Comparison of ENCODE assay signal across 8 mouse cellular contexts in the genomic region with DNA sequence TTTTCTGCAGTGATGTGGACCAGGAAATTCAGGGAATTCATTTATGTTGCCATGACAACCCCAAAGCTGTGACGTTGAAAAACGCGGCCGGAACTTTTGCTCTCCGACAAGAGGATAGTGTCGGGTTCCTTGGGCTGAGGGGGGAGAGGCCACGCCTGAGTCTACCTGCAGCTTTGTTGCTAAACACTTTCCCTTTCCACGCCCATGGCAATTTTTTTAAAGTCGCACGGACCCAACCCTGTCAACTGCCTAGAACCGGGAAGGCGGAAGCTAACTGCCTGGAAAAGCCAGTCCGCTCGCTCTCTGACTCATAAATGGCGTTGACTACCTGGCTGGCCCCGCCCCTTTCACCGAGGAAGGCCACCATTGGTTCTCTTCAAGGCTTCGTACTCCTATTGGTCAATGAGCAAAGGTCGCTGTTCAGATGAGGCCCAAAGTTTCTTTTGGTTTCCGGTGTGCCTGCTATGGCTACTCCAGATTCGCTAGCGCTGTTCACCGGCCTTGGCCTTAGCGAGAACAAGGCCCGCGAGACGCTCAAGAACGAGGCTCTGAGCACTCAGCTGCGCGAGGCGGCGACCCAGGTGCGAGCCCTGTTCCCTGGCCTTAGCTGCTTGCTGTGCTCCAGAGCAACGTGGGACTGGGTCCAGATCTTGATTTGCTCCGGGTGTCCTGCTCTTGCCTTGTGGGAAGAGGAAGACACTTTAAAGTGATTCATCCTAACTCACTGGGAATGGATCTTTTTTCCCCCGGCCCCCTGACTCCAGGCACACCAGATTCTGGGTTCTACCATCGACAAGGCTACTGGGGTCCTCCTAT. TPM values are rescaled to one million over a fixed set of nuclear protein-coding genes. Genes with fewer than 3 reads are reported as not detected.
A peak's percentile ranks its signal among the peaks of the same experiment; 100 is the strongest.
DNase-seq lines count a peak whose midpoint lies in the region; ATAC-seq lines count a peak whose summit lies in the region.

A gene (plus strand): TSS at position 88 of the 816 bp plus-strand sequence.

- peak; percentile 92 to 93 for DNase-seq in B cell, adult 2 months
- DNase-seq in brain, adult 2 months (ENCODE audit: low read depth, low spot score) = peak; percentile 98
- DNase-seq in heart, embryonic 10.5 days (ENCODE audit: low spot score) = peak; percentile 99
- DNase-seq in liver = peak; percentile 96
- peak; percentile 93 to 95 for DNase-seq in spleen, postnatal 4 days (ENCODE audit: low spot score in 2 of 2)

- peak within 1 kb of the TSS; percentile 73 for H3K4me2 ChIP-seq in kidney, embryonic 15.5 days

- peaks cover 22% of the 10 kb centered on the region for H3K4me1 ChIP-seq in heart, embryonic 10.5 days
- H3K4me1 ChIP-seq in kidney, embryonic 15.5 days = peaks cover 16% of the 10 kb centered on the region

- WGBS in heart, embryonic 10.5 days = 1% methylated on average over 37 of the region's 37 CpGs
- under 1% methylated on average over 37 of the region's 37 CpGs for whole genome bisulfite sequencing in kidney, embryonic 15.5 days

- ATAC-seq in erythroblast, adult 5-6 weeks (replicated peaks; ENCODE audit: low FRiP score, poor library complexity, severe bottlenecking) = peak; percentile 97
- peak; percentile 98 for ATAC-seq in kidney, embryonic 15.5 days (replicated peaks; ENCODE audit: low FRiP score)
- ATAC-seq in monocyte, adult 5-6 weeks (replicated peaks; ENCODE audit: insufficient number of reproducible peaks, low FRiP score, low TSS enrichment, poor library complexity, severe bottlenecking) = peak; percentile 98

- peak within 1 kb of the TSS; percentile 88 for H3K27ac ChIP-seq in heart, embryonic 10.5 days
- H3K27ac ChIP-seq in kidney, embryonic 15.5 days = peak within 1 kb of the TSS; percentile 91

- peak within 1 kb of the TSS; percentile 89 for H3K4me3 ChIP-seq in heart, embryonic 10.5 days
- peak within 1 kb of the TSS; percentile 76 for H3K4me3 ChIP-seq in kidney, embryonic 15.5 days (replicated peaks)

- peaks cover 45% of the 10 kb centered on the region for H3K36me3 ChIP-seq in heart, embryonic 10.5 days
- H3K36me3 ChIP-seq in kidney, embryonic 15.5 days = peaks cover 47% of the 10 kb centered on the region

- no peaks in the 10 kb centered on the region for H3K27me3 ChIP-seq in heart, embryonic 10.5 days (ENCODE audit: insufficient read depth, poor library complexity, severe bottlenecking)
- no peaks in the 10 kb centered on the region for H3K27me3 ChIP-seq in kidney, embryonic 15.5 days

- H3K9ac ChIP-seq in kidney, embryonic 15.5 days = peak within 1 kb of the TSS; percentile 68

- no peaks in the 10 kb centered on the region for H3K9me3 ChIP-seq in heart, embryonic 10.5 days
- no peaks in the 10 kb centered on the region for H3K9me3 ChIP-seq in kidney, embryonic 15.5 days (replicated peaks)

RNA-seq across cellular contexts. Expression of the gene that starts here (rescaled TPM):
- total RNA-seq in erythroblast, adult 5-6 weeks (2015; ENCODE audit: low replicate concordance) = 18.6 and 69.2 TPM in 2 replicates
- 54.2 and 64.6 TPM in 2 replicates for total RNA-seq in erythroblast, adult 5-6 weeks (2017; ENCODE audit: low replicate concordance)
- 83.2 and 95.8 TPM in 2 replicates for polyA plus RNA-seq in heart, embryonic 10.5 days (2016; fragmentation: Nextera tagmentation; extraction: Ambion mirVana)
- polyA plus RNA-seq in kidney, embryonic 15.5 days (2015; fragmentation: Nextera tagmentation; extraction: Ambion mirVana) = 105 and 111 TPM in 2 replicates
- total RNA-seq in monocyte, adult 5-6 weeks (2017) = 129 to 159 TPM (median 133 TPM) in 3 replicates

Comparison
In these comparisons a context has a peak if more than half of its experiments do, and no peak if none do; other contexts are left out.
1. Peak in every context shown above with its lines: DNase-seq, ATAC-seq, H3K4me3 ChIP-seq and H3K27ac ChIP-seq.